Mouse (Mus musculus): ENCODE data around the gene Trp53bp2. TPM values are rescaled to one million over a fixed set of nuclear protein-coding genes. Genes with fewer than 3 reads are reported as not detected.

Trp53bp2 gene
- polyA plus RNA-seq, 1 experiment from 2014 or later: 20.6 TPM

DNA sequence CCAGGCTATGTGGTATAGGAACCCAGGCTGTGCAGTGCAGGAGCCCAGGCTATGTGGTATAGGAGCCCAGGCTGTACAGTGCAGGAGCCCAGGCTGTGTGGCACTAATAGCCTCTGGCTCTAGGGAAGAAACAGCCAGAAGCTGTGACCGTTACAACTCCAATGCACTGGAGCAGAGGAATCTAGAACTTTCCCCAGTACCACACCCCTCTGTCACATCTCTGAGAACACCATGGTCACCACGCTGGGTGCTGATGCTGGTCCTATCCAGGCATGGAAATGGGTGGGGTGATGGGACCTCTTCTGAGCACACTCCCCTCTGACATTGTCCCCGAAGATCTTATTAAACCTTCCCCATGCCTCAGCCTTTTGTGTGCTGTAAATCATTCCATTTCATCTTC lies 96.3 kb downstream of the Trp53bp2 start:
- Histone ChIP-seq H3K4me1 (peaks cover 56% of the 10 kb centered on the region), H3K9me3 (no peaks in the 10 kb centered on the region), H3K4me2 (no peak overlapping the region), H3K36me3 (peaks cover 38% of the 10 kb centered on the region), H3K27ac (no peak overlapping the region), H3K9ac (no peak overlapping the region), H3K27me3 (no peaks in the 10 kb centered on the region), H3K4me3 (no peak overlapping the region)
- WGBS: 92% methylated on average over 3 of the region's 3 CpGs
- ATAC-seq (ENCODE audit: insufficient number of reproducible peaks, low FRiP score, low TSS enrichment, low read depth): no peak

DNA sequence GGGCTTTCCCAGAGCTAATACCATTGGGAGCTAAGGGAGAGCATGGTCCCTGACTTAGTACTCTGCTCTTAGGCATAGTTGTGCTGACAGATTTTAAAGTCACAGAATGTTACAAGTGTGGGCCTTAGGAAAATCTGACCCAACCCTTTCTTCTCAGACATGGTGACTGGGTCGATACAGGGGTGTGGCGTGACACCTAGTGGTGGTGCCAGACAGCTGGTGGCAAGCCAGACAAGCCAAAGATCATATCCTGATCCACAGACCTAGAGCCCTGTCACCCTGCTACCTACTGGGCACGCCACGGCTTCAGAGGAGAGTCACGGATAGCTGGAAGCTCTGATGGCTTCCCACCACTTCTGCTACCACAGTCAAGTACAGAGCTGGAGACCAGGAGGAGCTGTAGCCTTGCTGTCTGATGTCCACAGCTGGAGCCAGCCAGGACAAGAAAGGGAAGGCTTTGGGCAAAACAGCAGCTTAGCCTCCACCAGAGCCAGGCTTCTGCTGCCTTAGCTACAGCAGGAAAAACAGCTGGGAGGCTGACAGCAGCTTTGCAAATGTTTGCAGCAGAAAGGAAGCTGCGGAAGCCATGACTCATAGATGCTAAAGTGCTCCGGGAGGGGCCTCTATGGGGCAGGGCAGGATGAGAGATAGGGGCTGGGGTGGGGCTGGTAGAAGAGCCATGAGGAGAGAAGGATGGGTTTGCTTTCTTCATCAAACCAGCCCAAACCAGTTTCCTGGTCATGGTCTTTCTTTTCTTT lies 97.4 kb downstream of the Trp53bp2 start:
- H3K27ac ChIP-seq: peak overlapping the region; percentile 79
- H3K36me3 ChIP-seq: peaks cover 39% of the 10 kb centered on the region
- H3K4me3 ChIP-seq: no peak overlapping the region
- H3K4me2 ChIP-seq: no peak overlapping the region
- ATAC-seq (ENCODE audit: insufficient number of reproducible peaks, low FRiP score, low TSS enrichment, low read depth): 0 out of 2 replicates have a peak, but pooled peaks have one; percentile 41
- H3K9me3 ChIP-seq: no peaks in the 10 kb centered on the region
- no peak overlapping the region for H3K9ac ChIP-seq
- WGBS: 44% methylated on average over 7 of the region's 7 CpGs
- peaks cover 51% of the 10 kb centered on the region for H3K4me1 ChIP-seq
- H3K27me3 ChIP-seq: no peaks in the 10 kb centered on the region

- peaks cover 53% of the 10 kb centered on the region for H3K36me3 ChIP-seq
These were observed 100.3 kb downstream of the Trp53bp2 start for GRCm38 (mm10) chr1:182509110-182509797.

DNA sequence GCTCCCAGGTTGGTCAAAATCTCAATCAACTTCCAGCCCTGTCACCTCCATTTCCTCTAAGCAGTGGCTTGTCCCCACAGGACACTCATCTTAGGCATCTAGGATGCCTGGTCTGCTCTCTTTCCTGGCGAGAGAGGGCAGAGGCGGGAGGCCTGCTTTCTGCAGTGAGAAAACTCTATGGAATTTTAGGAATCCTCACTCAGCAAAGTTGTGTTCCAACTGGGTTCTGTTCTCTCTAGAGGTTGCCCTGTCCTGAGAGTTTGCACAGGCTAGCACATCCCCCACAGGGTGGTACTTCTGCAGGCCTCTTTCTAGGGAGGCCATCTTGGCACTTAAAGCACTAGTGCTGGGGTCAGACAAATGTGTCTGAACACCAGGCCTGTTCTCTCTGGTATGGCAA lies 102.1 kb downstream of the Trp53bp2 start:
- H3K27ac ChIP-seq: no peak overlapping the region
- H3K9me3 ChIP-seq: no peaks in the 10 kb centered on the region
- no peak for ATAC-seq (ENCODE audit: insufficient number of reproducible peaks, low FRiP score, low TSS enrichment, low read depth)
- WGBS: 68% methylated on average over 2 of the region's 2 CpGs
- no peaks in the 10 kb centered on the region for H3K27me3 ChIP-seq
- no peak overlapping the region for H3K4me3 ChIP-seq
- H3K36me3 ChIP-seq: peaks cover 50% of the 10 kb centered on the region
- H3K9ac ChIP-seq: no peak overlapping the region
- H3K4me2 ChIP-seq: no peak overlapping the region
- peaks cover 38% of the 10 kb centered on the region for H3K4me1 ChIP-seq

More at GRCm38 (mm10) chr1:182509110-182509797, 100.3 kb downstream of the Trp53bp2 start:
- Histone ChIP-seq H3K9ac (no peak overlapping the region), H3K27ac (no peak overlapping the region), H3K4me1 (peaks cover 32% of the 10 kb centered on the region), H3K4me2 (no peak overlapping the region), H3K27me3 (no peaks in the 10 kb centered on the region), H3K9me3 (no peaks in the 10 kb centered on the region), H3K4me3 (no peak overlapping the region)
- 71% methylated on average over 10 of the region's 10 CpGs for WGBS
- ATAC-seq (ENCODE audit: insufficient number of reproducible peaks, low FRiP score, low TSS enrichment, low read depth): no peak

DNA sequence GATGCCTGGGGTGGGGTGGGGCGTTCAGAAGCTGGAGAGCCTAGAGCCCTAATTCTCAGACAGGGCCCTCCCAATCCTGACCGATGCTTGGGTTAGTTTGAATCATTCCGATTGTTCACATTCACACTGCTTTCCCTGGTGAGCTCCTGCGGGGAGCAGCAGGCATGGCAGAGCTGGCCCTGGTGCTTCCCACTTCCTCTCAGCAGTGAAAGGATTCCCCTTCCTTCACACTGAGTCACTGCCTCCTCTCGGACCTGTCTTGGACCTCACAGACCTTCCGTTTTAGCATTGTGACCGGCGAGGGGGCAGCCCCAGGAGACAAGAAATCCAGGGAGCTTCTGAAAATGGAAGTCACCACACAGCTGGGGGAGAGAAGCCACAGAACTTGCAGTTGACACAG lies 102.8 kb downstream of the Trp53bp2 start:
- no peak for ATAC-seq (ENCODE audit: insufficient number of reproducible peaks, low FRiP score, low TSS enrichment, low read depth)
- Histone ChIP-seq H3K27ac (no peak overlapping the region), H3K9ac (no peak overlapping the region), H3K36me3 (peaks cover 50% of the 10 kb centered on the region), H3K4me3 (no peak overlapping the region), H3K9me3 (no peaks in the 10 kb centered on the region), H3K4me2 (no peak overlapping the region), H3K27me3 (no peaks in the 10 kb centered on the region), H3K4me1 (peaks cover 34% of the 10 kb centered on the region)
- WGBS: 72% methylated on average over 8 of the region's 8 CpGs

Other genes starting within 250 kb of the Trp53bp2 start
- gene Vmn1r1, start 244.7 kb upstream of the Trp53bp2 start, polyA plus RNA-seq (2015; fragmentation: Nextera tagmentation; extraction: Ambion mirVana): not detected in 2 replicates
- gene Degs1, start 126.4 kb upstream of the Trp53bp2 start, polyA plus RNA-seq (2015; fragmentation: Nextera tagmentation; extraction: Ambion mirVana): 210 and 211 TPM in 2 replicates
- gene Fbxo28, start 67.5 kb upstream of the Trp53bp2 start, polyA plus RNA-seq (2015; fragmentation: Nextera tagmentation; extraction: Ambion mirVana): 15.8 and 19.3 TPM in 2 replicates
- gene Capn2, start 108.4 kb downstream of the Trp53bp2 start, polyA plus RNA-seq (2015; fragmentation: Nextera tagmentation; extraction: Ambion mirVana): 150 and 151 TPM in 2 replicates
- 0.07 TPM in 1 of 2 replicates, not detected in the other for gene Capn8, start 155.8 kb downstream of the Trp53bp2 start, polyA plus RNA-seq (2015; fragmentation: Nextera tagmentation; extraction: Ambion mirVana)